Mouse (Mus musculus): ENCODE measurements around the gene 6030445D17Rik. TPM values are rescaled to one million over a fixed set of nuclear protein-coding genes. Genes with fewer than 3 reads are reported as not detected.
A peak's percentile ranks its signal among the peaks of the same experiment; 100 is the strongest.

The 6030445D17Rik gene
- polyA plus RNA-seq, 1 experiment from 2014 or later, result not detected

DNA sequence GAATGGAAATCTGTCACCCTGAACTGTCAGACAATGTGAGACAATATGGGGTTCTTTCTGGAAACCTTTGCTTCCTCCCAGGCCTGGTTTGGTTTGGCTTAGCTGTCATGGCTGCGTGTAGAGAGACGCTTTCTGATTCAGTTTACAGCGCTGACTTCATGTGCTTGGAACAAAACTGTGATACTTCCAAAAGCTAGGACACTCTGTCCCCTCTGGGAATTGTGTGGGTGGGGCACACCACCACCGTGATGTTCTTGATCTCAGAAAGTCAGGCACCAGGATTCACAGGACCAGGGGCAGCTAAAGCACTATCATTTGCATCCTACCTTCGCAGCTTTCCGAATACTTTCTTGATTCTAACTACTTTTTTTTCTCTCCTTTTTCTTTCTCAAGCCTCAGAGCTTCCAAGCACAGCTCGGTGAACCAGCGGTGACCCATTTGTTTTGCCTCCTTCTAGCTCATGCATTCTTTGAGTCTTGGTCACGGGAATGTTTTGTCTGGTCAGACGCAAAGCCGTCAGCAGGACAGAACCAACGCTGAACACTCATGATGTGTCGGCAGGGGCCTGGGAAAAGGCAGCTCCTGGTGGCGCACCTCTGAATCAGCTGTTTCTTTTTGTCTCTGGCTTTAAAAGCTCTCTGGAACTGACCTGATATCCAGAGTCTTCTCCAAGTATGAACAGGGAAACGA lies 20.6 kb upstream of the 6030445D17Rik start:
- Histone ChIP-seq H3K36me3 (no peaks in the 10 kb centered on the region), H3K9me3 (replicated peaks) (no peaks in the 10 kb centered on the region), H3K27me3 (replicated peaks) (no peaks in the 10 kb centered on the region; the same call in 1 of the 2 replicates), H3K4me3 (no peak overlapping the region), H3K27ac (no peak overlapping the region), H3K9ac (no peak overlapping the region), H3K4me2 (no peak overlapping the region), H3K4me1 (no peaks in the 10 kb centered on the region)
- no peak for ATAC-seq
- WGBS (ENCODE audit: insufficient replicate concordance), result 77% methylated on average over 15 of the region's 15 CpGs

DNA sequence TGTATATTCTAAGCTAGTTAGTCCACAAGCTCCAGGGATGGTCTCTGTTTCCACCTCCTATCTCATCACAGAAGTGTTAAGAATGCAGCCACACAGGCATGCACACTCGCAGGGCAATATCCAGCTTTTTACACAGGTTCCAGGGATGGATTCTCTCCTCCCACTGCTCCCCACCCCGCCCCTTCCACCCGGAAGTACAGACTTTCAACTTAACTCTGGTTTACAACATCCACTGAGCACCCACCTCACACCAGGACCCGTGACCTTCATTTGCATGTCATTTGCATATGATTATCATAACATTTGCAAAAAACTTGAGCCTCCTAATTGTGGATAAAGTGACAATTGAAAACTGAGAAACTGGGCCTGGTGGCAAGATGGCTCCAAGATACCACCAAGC lies 17.5 kb upstream of the 6030445D17Rik start:
- no peak for ATAC-seq
- Histone ChIP-seq H3K27ac (no peak overlapping the region), H3K4me1 (no peaks in the 10 kb centered on the region), H3K36me3 (no peaks in the 10 kb centered on the region), H3K4me2 (no peak overlapping the region), H3K4me3 (no peak overlapping the region), H3K9ac (no peak overlapping the region), H3K9me3 (replicated peaks) (no peaks in the 10 kb centered on the region), H3K27me3 (replicated peaks) (no peaks in the 10 kb centered on the region)
- WGBS (ENCODE audit: insufficient replicate concordance), result 62% methylated on average over 4 of the region's 4 CpGs

- H3K9ac ChIP-seq, result no peak overlapping the region
- H3K4me1 ChIP-seq, result peaks cover 8% of the 10 kb centered on the region; the same call in 1 of the 2 replicates
- no peak for ATAC-seq
- no peak overlapping the region for H3K4me3 ChIP-seq
- H3K36me3 ChIP-seq, result no peaks in the 10 kb centered on the region
- H3K27ac ChIP-seq, result no peak overlapping the region
- 63% methylated on average over 5 of the region's 5 CpGs for WGBS (ENCODE audit: insufficient replicate concordance)
- no peaks in the 10 kb centered on the region for H3K9me3 ChIP-seq (replicated peaks)
- no peaks in the 10 kb centered on the region for H3K27me3 ChIP-seq (replicated peaks)
- no peak overlapping the region for H3K4me2 ChIP-seq
Observed at GRCm38 (mm10) chr4:136449795-136450194, 12.3 kb upstream of the 6030445D17Rik start.

GRCm38 (mm10) chr4:136450271-136450670 lies 11.8 kb upstream of the 6030445D17Rik start:
- Histone ChIP-seq H3K4me3 (no peak overlapping the region), H3K27me3 (replicated peaks) (no peaks in the 10 kb centered on the region), H3K4me1 (peaks cover 13% of the 10 kb centered on the region), H3K9me3 (replicated peaks) (no peaks in the 10 kb centered on the region), H3K36me3 (no peaks in the 10 kb centered on the region), H3K9ac (no peak overlapping the region), H3K27ac (no peak overlapping the region), H3K4me2 (no peak overlapping the region)
- ATAC-seq, result no peak
- WGBS (ENCODE audit: insufficient replicate concordance), result 71% methylated on average over 4 of the region's 4 CpGs

DNA sequence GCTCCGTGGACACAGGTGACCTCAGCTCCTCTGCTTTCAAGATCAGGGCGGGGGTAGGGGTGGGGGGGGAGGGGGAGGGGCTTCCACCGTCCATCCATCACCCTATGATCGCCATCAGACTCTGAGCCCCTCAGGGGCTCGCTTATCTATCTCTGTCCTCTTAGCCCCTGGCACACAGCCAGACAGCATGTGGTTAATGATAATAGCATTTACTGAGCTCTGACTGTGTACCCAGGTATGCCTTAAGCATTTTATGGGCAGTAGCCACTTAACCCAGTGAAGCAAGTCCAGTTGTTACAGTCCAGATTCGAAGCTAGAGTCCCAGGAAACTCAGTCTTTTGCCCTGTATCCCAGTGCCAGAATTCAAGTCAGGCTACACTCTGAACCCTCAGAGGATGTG lies 10.5 kb upstream of the 6030445D17Rik start:
- WGBS (ENCODE audit: insufficient replicate concordance), result 9% methylated on average over 6 of the region's 6 CpGs
- no peak overlapping the region for H3K9ac ChIP-seq
- H3K36me3 ChIP-seq, result no peaks in the 10 kb centered on the region
- no peaks in the 10 kb centered on the region for H3K27me3 ChIP-seq (replicated peaks)
- H3K4me3 ChIP-seq, result no peak overlapping the region
- H3K4me1 ChIP-seq, result peaks cover 14% of the 10 kb centered on the region
- peak; percentile 40; the same call in 1 of the 2 replicates for ATAC-seq
- 0 out of 2 replicates have a peak overlapping the region, but pooled peaks have one; percentile 25 for H3K27ac ChIP-seq
- no peaks in the 10 kb centered on the region for H3K9me3 ChIP-seq (replicated peaks)
- no peak overlapping the region for H3K4me2 ChIP-seq

DNA sequence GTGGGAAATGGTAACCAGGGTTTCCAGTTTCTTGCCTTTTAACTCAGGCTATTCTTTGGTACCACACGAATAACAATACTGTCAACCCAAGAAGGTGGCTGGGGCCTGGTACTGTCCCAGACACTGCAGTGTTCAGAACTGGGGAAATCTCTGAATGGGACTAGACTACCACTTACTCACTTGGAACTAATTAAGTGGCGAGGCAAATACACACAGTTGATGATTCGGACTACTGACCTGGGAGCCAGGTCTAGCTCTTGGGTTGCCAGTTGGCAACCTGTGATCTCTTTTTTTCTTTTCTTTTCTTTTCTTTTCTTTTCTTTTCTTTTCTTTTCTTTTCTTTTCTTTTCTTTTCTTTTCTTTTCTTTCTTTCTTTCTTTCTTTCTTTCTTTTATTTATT lies 9.8 kb upstream of the 6030445D17Rik start:
- 0 out of 2 replicates have a peak, but pooled peaks have one; percentile 27 for ATAC-seq
- 63% methylated on average over 3 of the region's 3 CpGs for WGBS (ENCODE audit: insufficient replicate concordance)
- H3K27ac ChIP-seq, result 0 out of 2 replicates have a peak overlapping the region, but pooled peaks have one; percentile 7
- no peaks in the 10 kb centered on the region for H3K27me3 ChIP-seq (replicated peaks)
- H3K4me2 ChIP-seq, result no peak overlapping the region
- H3K9ac ChIP-seq, result no peak overlapping the region
- H3K4me3 ChIP-seq, result no peak overlapping the region
- H3K9me3 ChIP-seq (replicated peaks), result no peaks in the 10 kb centered on the region
- no peaks in the 10 kb centered on the region for H3K36me3 ChIP-seq
- H3K4me1 ChIP-seq, result peaks cover 14% of the 10 kb centered on the region

DNA sequence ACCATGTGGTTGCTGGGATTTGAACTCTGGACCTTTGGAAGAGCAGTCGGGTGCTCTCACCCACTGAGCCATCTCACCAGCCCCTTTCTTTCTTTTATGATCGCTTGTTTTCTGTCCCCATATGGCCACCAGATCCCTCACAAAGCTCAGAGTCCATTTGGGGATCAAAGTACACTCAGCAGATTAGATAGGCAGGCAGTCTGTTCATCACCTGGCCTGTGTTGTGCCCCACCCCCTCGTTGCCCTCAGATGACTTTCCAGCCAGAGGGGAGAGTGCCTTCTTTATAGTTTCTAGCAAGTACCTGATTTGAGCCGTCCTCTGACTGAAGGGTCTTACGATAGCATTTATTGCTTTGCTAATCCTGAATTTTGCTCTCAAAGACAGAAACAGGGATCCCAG lies 9.3 kb upstream of the 6030445D17Rik start:
- Histone ChIP-seq H3K27me3 (replicated peaks) (no peaks in the 10 kb centered on the region), H3K27ac (no peak overlapping the region), H3K4me3 (no peak overlapping the region), H3K9ac (no peak overlapping the region), H3K36me3 (no peaks in the 10 kb centered on the region), H3K4me1 (peaks cover 14% of the 10 kb centered on the region), H3K9me3 (replicated peaks) (no peaks in the 10 kb centered on the region), H3K4me2 (no peak overlapping the region)
- no peak for ATAC-seq
- 39% methylated on average over 5 of the region's 5 CpGs for WGBS (ENCODE audit: insufficient replicate concordance)

GRCm38 (mm10) chr4:136454850-136455260 lies 7.2 kb upstream of the 6030445D17Rik start:
- WGBS (ENCODE audit: insufficient replicate concordance), result 2% methylated on average over 10 of the region's 10 CpGs
- no peak overlapping the region for H3K27ac ChIP-seq

DNA sequence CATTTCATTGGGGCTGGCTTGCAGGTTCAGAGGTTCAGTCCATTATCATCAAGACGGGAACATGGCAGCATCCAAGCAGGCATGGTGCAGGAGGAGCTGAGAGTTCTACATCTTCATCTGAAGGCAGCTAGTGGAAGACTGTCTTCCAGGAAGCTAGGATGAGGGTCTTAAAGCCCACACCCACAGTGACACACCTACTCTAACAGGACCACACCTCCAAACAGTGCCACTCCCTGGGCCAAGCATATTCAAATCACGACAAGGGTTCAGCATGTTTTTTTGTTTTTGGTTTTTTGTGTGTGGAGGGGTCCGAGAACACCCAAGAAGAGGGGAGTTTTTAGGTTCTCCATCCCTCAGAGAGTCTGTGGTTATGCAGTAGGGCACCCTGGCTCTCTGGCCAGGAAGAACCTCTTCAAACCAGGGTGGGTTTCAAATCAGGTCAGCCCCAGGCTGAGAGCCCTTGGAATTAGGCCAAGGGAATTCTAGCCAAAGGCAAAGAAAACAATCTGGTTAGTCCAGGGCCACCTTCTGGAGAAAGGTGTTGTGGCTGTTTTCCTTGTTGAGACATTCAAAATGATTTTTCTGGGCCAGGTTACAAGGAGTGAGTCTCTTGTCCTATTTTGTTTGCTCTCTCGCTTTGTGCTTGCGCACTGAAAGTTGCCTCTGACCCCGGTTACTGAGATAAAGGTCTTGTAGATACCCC lies 5.4 kb upstream of the 6030445D17Rik start:
- Histone ChIP-seq H3K36me3 (no peaks in the 10 kb centered on the region), H3K27ac (no peak overlapping the region), H3K4me2 (no peak overlapping the region), H3K27me3 (replicated peaks) (peaks cover 24% of the 10 kb centered on the region), H3K4me1 (peaks cover 11% of the 10 kb centered on the region), H3K9me3 (replicated peaks) (no peaks in the 10 kb centered on the region), H3K4me3 (no peak overlapping the region), H3K9ac (no peak overlapping the region)
- no peak for ATAC-seq
- 78% methylated on average over 6 of the region's 6 CpGs for WGBS (ENCODE audit: insufficient replicate concordance)

More at GRCm38 (mm10) chr4:136454850-136455260, 7.2 kb upstream of the 6030445D17Rik start:
- Histone ChIP-seq H3K27me3 (replicated peaks) (peaks cover 10% of the 10 kb centered on the region; the same call in 1 of the 2 replicates), H3K4me3 (peak overlapping the region; percentile 33), H3K9ac (no peak overlapping the region), H3K4me2 (peak overlapping the region; percentile 64), H3K4me1 (peaks cover 14% of the 10 kb centered on the region), H3K36me3 (no peaks in the 10 kb centered on the region), H3K9me3 (replicated peaks) (no peaks in the 10 kb centered on the region)
- ATAC-seq, result no peak

DNA sequence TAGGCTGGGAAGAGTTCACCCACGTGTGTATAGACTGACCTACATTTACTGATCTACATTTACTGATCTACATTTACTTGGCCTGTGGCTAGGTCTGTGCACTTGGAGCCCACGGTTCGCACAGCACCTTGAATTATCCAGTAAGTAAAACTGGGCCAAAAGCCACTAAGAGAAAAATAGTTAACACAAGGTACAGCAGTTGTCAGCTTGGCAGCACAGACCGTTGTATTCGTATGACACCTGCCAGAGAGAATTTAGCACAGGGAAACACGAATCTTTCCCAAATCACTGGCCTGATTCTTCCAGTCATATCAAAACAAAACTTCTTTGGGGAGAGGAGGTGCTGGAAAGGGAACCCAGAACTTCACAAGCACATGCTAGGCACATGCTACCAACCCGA lies 3.8 kb upstream of the 6030445D17Rik start:
- no peak overlapping the region for H3K27ac ChIP-seq
- H3K4me3 ChIP-seq, result no peak overlapping the region
- no peaks in the 10 kb centered on the region for H3K36me3 ChIP-seq
- H3K4me2 ChIP-seq, result no peak overlapping the region
- H3K27me3 ChIP-seq (replicated peaks), result peaks cover 40% of the 10 kb centered on the region
- H3K9ac ChIP-seq, result no peak overlapping the region
- H3K4me1 ChIP-seq, result peaks cover 24% of the 10 kb centered on the region
- no peak for ATAC-seq
- H3K9me3 ChIP-seq (replicated peaks), result no peaks in the 10 kb centered on the region
- WGBS (ENCODE audit: insufficient replicate concordance), result 67% methylated on average over 7 of the region's 7 CpGs

- ATAC-seq, result no peak
- H3K9ac ChIP-seq, result no peak overlapping the region
- no peak overlapping the region for H3K4me2 ChIP-seq
- H3K27me3 ChIP-seq (replicated peaks), result peaks cover 49% of the 10 kb centered on the region
- WGBS (ENCODE audit: insufficient replicate concordance), result 73% methylated on average over 12 of the region's 12 CpGs
- H3K4me1 ChIP-seq, result peaks cover 24% of the 10 kb centered on the region
- H3K9me3 ChIP-seq (replicated peaks), result no peaks in the 10 kb centered on the region
- H3K36me3 ChIP-seq, result no peaks in the 10 kb centered on the region
- H3K4me3 ChIP-seq, result no peak overlapping the region
- no peak overlapping the region for H3K27ac ChIP-seq
Observed at GRCm38 (mm10) chr4:136459210-136459609, 2.8 kb upstream of the 6030445D17Rik start.

DNA sequence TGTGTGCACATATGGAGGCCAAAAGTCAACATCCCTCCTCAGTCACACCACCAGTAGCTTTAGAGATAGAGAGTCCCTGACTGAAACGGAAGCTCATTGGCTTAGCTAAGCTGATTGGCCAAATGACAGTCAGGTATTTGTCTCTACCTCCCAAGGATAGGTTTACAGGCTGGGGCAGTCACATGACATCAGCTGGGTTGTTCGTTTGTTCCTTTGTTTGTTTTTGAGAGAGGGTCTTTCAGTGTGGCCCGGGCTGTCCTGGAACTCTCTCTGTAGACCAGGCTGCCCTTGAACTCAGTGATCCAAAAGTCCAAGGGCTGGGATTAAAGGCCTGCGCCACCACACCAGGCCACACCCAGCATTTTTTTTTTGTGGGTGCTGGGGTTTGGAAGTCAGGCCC lies 844 bp upstream of the 6030445D17Rik start:
- WGBS (ENCODE audit: insufficient replicate concordance), result 48% methylated on average over 4 of the region's 4 CpGs
- no peak overlapping the region for H3K4me3 ChIP-seq
- no peaks in the 10 kb centered on the region for H3K9me3 ChIP-seq (replicated peaks)
- H3K36me3 ChIP-seq, result no peaks in the 10 kb centered on the region
- no peak overlapping the region for H3K4me2 ChIP-seq
- H3K9ac ChIP-seq, result no peak overlapping the region
- peaks cover 65% of the 10 kb centered on the region for H3K27me3 ChIP-seq (replicated peaks)
- ATAC-seq, result no peak
- no peak overlapping the region for H3K27ac ChIP-seq
- peaks cover 18% of the 10 kb centered on the region for H3K4me1 ChIP-seq

All from liver, embryonic 12.5 days (tissue).